Mouse (Mus musculus) urinary bladder, adult 18-20 months (tissue): Measurements from ENCODE around the gene Fos.

Experiments
- DNase-seq, 2 experiments: peaks; one replicate each; pipeline ENCODE4 v3.0.0; 2022; ENCODE audit warnings: low spot score in 2 of 2, mixed read lengths in 2 of 2

Fos gene

DNA sequence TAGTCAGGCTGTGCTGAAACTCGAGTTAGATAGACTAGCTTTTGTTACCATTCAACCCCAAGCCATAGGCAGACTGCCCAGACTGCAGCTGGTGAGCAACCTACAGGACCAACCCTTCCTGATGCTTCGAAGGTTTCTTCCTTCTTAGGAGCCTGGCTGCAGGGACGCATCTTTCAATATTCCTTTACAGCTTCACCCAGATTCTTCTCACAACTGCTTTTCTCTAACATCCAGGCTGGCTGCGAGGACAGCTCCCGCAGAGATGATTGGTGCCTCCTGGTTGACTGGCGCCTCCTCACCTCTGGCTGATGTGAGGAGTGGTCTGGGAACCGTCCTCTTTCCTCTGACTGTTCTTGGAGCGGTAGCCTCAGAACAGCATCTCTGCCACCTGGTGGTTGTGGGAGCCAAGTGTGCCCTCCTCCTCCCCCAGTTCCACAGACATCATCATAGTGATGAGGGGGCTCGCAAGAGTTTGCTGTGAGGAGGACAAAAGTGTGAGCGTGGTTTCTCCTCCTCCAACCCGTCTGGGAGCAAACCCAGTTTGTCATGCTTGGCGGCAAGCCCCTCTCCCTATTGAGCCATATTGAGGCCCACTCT lies 14.0 kb downstream of the Fos start:
- DNase-seq: peak in 1 of 2 experiments; percentile 71

DNA sequence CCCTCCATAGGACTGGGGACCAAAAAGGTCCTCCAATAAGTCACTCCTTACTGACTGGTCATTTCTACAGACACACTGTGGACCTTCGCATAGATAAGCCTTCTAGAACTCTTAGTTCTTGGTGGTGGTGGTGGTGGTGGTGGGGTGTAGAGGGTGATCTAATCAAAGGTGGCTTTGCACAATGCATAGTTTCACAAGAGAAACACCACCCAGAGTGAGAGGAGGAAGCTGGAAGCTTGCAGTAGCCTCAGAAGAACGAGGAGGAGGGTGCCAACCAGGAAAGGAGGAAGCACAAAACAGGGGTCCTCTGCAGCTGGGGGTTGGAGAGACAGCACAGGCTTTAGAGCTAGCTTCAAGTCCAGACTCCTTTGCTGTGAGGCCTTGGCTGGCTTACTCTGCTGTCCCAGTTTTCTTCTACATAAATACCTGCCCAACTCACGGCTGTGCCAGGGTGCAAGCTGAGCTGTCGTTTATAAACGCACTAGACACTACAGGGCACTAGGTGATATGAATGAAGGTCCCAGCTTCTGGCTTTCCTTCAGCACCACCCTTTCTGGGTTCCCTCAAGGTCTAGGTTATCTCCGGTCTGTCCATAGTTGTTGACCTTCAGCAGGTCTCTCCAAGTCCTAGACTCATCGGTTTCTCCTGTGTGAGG lies 15.7 kb downstream of the Fos start:
- DNase-seq: no peak

DNA sequence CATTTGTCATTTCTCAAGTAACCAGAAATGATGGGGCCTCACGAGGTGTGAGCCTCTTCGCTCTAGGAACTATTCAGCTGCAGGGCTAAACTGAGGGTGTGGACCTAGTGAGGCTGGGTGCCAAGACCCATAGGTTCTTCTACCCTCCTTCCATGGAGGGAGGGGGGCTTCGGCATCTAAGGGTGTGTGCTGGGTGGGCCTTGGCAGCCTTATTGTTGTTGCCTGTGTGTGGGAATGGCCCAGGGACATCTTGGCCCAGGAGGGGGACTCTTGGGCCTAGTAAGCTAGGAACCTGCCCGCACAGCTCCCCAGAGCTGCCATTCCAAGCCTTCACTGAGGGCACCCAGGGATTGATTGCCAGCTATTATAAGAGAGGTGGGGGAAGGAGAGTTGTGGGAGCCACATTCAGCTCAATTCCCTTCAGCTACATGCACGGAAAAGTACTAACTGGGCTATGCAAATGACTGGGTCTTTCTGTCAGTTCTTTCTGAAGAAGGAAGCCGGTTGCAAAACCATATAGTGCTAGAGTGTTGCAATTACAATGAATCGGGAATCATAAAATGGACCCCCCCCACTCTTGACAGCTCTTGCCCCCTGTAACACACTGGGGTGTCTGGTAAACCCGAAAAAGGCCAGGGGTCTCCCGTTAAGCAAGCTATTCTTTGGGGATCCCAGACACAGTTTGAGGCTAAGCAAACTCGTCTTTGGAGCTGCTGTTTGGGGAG lies 16.6 kb downstream of the Fos start:
- no peak for DNase-seq

DNA sequence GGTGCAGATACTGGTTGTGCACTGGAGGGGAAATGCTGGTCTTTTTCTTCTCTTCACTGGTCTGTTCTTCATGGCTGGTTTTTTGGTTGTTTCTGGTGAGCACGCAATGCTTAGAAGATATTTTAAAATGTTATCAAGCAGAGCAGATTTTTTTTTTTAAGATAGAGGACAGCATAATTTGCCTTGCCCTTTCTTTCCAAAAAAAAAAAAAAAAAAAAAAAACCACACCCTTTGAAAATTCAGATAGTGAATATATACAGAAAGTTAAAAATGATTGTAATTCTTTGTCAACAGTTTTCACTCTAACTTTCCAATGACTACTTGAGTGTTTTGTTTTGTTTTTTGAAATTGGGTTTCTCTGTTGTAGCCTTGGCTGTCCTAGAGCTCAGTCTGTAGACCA lies 17.3 kb downstream of the Fos start:
- no peak for DNase-seq

DNA sequence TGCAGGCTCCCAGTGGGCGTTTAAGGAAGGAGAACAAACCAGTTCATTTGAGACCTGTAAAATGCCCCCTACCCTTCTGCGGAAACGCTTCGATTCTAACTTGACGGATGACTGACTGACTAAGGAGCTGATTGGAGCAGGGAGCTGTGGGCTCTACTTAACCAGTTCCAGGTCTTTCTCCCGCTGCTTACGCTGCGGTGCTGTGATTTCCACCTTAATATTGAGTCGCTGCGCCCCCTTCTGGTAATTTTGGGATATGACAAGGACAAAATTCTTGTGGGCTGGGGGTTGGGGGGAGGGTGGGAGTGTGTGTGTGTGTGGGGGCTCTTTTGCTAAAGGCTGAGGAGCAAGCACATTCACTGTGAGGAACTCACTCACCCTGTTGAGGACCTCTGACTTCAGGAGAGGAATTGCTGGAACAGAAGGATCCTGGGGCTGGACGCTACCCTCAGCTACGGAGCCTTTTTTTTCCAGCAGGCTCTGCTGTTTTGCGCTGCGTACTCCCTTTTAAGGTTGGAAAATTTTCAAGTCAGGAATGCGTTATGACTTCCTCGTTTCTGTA lies 18.5 kb downstream of the Fos start:
- no peak for DNase-seq

DNA sequence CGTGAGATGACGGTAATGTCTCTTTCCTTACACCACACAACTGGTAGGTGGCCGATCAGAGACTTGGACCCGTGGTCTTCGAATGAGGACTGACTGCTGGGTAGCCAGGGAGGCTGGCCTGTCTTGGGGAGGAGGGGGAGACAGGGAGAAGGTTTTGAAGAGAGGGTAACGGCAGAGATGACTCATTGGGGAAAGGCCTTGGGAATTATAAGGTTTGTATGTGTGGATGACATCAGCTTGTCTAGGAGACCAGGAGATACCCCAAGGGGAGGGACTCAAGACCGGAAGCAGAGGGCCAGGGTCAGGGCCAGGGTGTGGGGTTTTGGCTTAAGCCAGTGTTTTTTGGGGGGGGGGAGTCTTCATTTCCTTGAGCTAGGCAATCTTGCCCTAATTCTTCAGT lies 22.6 kb downstream of the Fos start:
- no peak for DNase-seq

DNA sequence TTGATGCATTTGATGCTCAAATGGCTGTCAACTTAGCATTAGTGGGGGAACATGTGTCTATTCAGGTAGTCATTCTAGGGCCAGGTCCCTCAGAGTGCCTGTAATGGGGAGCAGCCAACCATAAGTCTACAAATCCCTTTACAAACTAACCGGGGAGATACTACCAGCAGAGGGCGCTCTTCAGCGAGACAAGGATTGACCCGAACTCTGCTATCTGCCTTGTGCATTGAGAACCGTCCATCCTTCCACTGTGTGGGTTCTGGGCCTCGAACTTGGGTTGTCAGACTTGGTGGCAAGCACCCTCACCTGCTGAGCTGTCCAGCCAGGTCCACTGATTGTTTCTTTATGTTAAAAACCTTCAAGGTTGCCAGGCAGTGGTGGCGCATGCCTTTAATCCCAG lies 23.1 kb downstream of the Fos start:
- peak in 1 of 2 experiments; percentile 45 for DNase-seq

DNA sequence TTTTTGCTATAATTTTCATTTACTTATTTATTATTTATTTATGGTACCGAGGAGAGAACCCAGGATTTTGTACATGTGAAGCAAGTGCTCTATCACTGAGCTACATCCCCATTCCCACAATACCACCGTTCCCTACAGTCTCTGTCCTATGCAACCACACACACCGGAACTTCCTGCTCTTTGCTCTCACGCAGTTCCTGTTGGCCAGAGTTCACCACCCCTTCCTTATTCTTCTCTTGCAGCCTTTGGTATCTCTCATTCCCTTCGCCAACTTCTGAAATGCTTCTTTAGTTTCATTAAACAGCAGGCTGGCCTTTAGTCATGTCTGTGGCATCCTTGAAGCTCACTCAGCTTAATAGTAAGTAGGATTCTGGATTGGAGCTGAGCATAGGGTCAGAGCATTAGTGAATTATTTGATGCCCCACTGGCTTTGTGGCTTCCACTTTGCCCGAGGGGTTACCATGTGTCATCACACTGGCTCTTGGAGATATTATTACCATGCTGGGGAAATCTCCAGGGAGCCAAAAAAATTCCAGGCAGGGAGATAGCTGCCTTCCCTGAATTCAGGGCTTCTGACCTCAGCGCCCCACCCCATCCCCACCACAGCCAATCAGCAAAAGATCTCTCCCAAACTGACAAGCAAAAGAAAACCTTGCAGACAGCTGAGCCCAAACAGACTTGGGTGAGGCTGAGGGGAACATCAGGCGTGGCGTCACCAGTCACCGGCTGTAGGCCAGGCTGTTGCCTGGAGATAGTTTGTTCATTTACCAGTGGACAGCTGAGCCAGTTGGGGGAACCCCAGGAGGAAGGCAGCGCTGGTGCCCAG lies 23.8 kb downstream of the Fos start:
- DNase-seq: peak in 1 of 2 experiments; percentile 62

DNA sequence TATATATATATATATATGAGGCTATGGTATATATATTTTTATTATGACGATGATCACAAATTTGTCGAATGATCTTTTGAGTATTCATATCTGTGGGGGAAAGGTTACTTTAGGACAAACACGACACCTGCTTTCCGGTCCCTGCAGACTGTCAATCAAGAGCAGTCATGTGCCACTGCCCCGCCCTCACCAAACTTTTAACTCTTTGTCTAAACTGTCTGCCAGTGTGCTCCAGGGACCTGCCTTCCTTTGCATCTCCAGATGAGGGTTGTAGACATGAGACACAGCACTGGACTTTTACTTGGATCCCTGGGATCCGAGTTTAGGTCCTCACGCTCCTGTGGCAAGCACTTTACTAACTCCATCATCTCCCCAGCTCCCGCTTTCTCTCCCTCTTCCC lies 25.3 kb downstream of the Fos start:
- DNase-seq: no peak

DNA sequence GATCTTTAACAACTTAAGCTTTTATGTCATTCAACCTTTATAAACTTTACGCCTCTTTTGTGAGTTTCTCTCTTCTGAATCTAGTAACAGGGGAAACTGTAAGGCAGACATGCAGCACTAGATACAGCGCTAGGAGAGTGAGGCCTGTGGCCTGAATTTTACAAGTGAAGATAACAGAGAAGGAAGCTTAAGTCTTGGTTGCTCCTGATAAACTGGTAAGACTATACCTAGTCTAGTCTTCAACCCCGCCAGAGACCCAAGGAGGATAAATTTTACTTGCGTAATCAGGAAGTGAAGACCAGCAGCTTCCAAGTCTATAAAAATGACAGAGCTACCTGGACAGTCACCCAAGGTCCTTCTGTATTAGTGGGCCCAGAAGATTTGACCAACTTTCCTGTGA lies 29.0 kb downstream of the Fos start:
- no peak for DNase-seq

DNA sequence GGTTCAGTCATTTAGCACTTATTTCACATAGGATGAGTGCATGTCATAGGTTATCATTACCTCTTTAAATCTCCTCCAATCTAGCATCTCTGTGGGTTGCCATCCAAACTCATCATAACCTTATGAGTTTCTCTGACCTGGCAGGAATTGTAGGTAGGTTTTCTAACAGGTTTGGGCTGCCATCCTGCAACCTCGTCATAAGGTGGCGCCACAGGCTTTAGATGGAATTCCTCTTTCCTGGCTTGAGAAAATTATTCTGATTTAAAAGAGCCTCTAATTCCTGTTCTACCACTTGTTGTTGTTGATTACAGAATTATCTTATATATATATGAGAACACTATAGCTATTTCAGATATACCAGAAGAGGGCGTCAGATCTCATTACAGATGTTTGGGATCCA lies 34.5 kb downstream of the Fos start:
- DNase-seq: no peak

DNA sequence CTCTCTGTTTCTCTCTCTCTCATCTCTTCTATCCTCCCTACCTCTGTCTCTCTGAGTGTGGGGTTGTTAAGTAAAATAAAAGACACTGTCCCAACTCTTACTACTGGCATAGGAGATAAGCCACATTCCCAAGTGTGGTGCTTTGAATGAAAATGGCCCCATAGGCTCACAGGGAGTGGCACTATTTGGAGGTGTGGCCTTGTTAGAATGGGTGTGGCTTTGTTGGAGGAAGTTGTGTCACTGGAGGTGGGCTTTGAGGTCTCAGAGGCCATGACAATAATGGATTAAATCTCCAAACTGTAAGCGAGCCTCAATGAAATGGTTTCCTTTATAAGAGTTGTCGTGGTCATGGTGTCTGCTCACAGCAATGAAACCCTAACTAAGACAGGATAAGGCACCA lies 36.3 kb downstream of the Fos start:
- no peak for DNase-seq

DNA sequence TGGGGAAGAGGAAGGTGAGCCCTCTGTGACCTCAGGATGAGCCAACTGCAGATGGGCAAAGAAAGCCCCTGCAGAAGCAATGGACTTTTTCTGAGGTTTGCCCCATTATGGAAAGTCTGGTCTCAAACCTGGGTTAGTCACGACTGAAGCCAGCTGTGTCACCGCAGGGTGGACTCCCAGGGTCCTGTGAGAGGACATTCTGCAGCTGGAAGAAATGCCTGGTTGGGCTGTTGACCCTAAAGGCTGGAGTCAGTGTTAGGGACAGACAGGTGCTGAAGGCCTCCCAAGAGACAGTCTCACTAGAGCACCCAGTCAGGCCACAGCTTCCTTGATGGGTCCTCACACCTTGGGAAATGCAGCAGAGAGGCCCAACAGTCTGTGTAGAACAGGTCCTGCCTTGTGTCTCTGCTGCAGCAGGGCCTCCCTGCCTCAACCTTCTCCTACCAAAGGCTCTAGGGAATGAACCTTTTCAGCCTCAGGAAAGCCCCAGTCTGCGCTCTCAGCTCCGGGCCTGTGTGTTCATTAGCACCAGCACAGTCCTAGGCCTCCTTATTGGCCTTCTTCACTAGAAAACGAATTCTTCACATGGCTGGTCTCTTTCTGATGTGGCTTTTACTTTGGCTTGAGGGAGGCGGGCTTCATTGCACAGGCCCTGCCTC lies 40.2 kb downstream of the Fos start:
- DNase-seq: no peak

DNA sequence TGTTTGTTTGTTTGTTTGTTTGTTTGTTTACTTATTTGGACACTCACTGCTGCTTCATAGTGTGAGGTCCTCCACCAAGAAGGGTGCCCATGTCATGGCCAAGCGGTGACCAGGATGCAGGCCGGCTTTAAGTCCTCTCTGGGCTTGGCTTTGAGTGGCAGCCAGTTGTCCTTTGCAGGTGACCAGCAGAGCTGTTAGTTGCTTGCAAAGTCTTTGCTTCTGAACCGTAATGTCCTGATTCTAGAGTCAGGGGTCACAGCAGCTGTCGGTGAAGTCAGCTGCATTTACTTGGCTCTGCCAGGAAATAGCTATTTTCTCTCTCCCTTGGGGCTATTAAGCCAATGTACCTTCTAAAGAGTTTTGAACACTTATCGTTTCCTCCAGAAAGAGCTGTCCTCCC lies 41.3 kb downstream of the Fos start:
- no peak for DNase-seq

DNA sequence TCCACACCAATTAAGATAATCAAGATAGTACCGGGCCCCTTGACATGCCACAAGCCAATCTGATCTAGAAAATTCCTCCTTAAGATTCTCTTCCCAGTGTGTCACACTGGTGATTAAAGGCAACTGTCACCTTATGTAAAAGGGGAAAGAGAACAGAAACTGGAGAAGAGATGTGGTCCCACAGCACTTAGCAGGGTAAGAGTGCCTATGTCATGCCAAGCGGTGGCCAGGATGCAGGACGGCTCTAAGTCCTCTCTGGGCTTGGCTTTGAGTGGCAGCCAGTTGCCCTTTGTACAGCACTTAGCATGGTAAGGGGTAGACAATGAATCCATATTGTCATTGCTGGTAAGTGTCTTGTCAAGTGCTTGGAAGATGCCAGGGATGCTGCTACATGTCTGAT lies 42.2 kb downstream of the Fos start:
- no peak for DNase-seq

DNA sequence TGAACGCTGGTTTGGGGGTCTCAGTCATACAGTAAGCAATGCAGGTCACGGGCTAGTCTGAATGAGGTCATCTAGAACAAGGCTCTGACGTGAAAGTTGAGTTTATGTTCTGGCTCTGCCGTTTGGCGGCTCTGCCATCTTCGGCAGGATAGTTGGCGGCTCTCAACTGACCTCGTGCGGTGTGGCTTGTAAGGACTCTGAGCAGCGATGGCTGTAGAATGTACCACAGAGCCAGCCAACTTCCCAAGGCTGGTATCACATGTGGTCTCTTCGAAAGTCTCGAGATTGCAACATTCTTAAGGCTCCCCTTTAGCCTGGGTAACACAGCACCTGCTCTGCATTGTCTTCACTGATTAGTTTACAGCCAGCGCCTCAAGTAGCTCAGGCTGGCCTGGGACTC lies 43.6 kb downstream of the Fos start:
- no peak for DNase-seq

DNA sequence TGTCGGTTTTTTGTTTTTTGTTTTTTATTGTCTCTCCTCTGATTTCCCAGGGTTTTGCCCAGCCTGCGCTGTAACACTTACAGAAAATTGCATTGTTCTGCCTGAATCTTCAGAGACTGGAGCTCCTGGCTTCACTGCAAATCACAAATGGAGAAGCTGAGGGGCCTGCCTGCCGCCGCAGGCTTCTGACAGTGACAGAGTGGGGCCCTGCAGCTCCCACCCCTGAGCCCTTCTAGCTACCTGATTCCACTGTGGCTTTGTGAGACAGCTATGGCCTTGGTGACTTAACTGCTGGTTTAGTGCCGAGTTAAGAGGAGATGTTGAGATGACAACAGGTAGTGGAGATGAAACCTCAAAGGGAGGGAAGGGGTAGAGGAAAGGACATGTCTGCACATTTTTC lies 44.3 kb downstream of the Fos start:
- DNase-seq: no peak

DNA sequence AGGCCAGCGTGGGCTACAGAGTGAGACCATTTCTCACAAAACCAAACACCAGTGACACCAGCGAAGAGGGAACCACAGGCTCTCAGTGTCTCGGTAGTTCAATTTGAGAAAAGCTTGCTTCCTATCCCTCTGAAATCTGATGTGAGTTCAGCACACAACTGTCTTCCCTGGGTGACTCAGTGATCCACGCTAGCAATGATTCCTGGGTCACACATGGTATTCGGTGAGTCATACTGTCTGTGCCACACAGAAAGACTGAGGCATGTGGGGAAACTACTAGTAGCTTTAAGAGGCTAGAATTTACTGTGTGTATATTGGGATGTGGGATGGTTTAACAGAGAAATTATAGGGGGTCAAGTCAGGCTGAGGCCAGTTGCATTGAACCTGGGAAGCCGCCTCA lies 45.9 kb downstream of the Fos start:
- DNase-seq: no peak

DNA sequence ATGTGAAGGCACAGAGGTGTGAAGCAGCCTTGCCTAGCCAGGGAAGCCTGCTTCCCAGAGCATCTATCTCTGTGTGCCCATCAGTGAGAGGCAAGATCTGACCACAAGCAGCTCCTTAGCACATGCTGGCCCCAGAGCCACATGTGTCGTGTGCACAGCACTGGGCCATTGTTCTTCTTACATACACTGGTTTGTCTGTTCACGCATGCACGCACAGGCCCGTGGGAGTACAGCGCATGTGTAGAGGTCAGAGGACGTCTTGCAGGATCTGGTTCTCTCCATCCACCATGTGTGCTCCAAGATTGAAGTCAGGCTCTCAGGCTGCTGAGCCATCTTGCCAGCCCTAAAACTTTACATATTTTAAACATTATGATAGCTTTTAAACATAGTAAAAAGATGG lies 47.4 kb downstream of the Fos start:
- no peak for DNase-seq

DNA sequence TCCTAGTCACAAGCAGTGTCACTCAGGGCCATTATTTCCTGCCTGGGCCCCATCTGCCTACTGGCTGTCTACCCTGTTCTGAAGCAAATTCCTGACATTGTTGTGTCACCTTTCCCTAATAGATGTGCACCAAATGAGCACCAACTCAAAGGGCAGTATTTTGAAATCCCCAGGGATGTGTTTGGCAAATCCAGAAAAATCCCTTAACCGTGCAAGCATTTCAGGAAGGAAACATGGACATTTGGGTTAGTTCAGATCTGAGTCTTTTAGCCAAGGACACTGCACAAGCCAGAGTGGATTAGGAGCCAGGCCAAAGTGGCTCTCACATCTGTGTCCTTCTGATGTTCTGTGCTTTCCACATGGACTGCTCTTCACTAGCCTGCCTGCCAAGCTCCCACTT lies 48.0 kb downstream of the Fos start:
- DNase-seq: no peak

DNA sequence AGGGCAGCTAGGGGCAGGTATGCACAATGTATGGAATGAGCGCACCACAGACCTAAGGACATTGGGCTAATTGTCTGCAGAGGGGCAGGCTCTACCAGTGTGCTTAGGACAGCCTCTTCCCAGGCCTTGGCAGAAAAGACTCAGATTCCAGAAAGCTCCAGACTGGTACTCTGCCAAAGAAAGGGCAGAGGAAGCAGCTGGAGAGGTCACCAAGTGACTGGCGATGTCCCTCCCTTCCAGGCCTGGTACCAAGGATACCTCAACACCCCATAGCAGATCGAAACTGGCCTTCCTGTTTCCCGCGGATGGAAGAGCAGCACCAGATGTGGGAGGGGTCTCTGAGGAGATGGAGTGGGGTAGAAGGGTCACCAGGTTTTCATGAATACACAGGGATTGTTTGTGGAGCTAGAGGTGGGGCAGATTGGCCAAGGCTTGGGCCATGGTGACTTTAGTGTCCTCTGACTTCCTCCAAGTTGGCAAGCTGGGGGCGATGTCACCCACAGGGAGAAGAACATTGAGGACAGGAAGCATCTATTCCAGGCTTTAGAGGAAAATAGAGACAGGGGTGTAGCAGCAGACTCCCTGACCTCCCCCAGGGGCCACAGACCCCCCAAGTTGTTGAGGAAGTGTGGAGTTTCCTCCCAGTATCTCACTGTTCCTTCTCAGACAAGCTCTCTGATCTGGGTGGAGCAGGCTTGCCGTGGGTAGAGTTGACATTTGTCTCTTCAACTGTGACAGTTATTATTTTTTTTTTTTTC lies 49.1 kb downstream of the Fos start:
- DNase-seq: no peak
